In the genomic region with DNA sequence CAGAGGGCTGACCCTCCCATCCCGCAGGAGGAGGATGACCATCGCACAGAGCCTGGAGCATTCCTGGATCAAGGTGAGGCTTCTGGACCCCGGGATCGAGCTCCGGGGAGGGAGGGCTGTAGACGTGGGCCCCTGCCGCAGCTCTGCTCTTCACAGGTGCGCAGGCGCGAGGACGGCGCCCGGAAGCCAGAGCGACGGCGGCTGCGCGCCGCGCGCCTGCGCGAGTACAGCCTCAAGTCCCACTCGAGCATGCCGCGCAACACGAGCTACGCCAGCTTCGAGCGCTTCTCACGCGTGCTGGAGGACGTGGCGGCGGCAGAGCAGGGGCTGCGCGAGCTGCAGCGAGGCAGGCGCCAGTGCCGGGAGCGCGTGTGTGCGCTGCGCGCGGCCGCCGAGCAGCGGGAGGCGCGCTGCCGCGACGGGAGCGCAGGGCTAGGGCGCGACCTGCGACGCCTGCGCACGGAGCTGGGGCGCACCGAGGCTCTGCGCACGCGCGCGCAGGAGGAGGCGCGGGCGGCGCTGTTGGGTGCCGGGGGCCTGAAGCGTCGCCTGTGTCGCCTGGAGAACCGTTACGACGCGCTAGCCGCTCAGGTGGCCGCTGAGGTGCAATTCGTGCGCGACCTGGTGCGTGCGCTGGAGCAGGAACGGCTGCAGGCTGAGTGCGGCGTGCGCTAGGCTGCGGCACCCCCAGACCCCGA, we compare ENCODE assay signal across 8 mouse cellular contexts. TPM values are rescaled to one million over a fixed set of nuclear protein-coding genes. Genes with fewer than 3 reads are reported as not detected.
DNase-seq lines count a peak whose midpoint lies in the region; ATAC-seq and TF ChIP-seq lines count a peak whose summit lies in the region.

No protein-coding gene starts in this region.

- DNase-seq in adrenal gland, adult 18-20 months (ENCODE audit: low spot score in 2 of 2): peak; percentile 78 to 80
- DNase-seq in gastrocnemius, postnatal 14 days: peak; percentile 82
- DNase-seq in left cerebral cortex, postnatal 14 days (ENCODE audit: low spot score in 2 of 2): peak; percentile 88 to 94
- DNase-seq in right cerebral cortex, postnatal 4 days: peak; percentile 83
- no peak for DNase-seq in adipocyte (ENCODE audit: low spot score)

- no peak for TF ChIP-seq CTCF in cortical plate, adult 2 months (IDR thresholded peaks at IDR 0.05; ENCODE audit: extremely low read depth, insufficient read depth, low read length)

- no peaks in the 10 kb centered on the region for H3K9me3 ChIP-seq in intestine, embryonic 15.5 days

- peak overlapping the region; percentile 78 for H3K9ac ChIP-seq in intestine, embryonic 15.5 days

- WGBS in intestine, embryonic 15.5 days: 1% methylated on average over 85 of the region's 93 CpGs

- H3K4me1 ChIP-seq in cortical plate, adult 2 months (ENCODE audit: control insufficient read depth, insufficient read depth, low read length): 0 out of 2 replicates have a peak, but pooled peaks cover 2% of the 10 kb centered on the region
- H3K4me1 ChIP-seq in intestine, embryonic 15.5 days (replicated peaks): peaks cover 25% of the 10 kb centered on the region

- peaks cover 16% of the 10 kb centered on the region for H3K27me3 ChIP-seq in intestine, embryonic 15.5 days (replicated peaks)

- TF ChIP-seq POLR2A in cortical plate, adult 2 months (IDR thresholded peaks at IDR 0.05; ENCODE audit: extremely low read depth, insufficient read depth, low read length): peak; percentile 72

- H3K27ac ChIP-seq in cortical plate, adult 2 months (ENCODE audit: insufficient read depth, low read length): peak overlapping the region; percentile 97
- peak overlapping the region; percentile 93 for H3K27ac ChIP-seq in intestine, embryonic 15.5 days

- peak; percentile 92 for ATAC-seq in intestine, embryonic 15.5 days
- peak; percentile 56 for ATAC-seq in megakaryocyte progenitor cell, adult 5-6 weeks (replicated peaks; ENCODE audit: poor library complexity)

- H3K4me2 ChIP-seq in intestine, embryonic 15.5 days (replicated peaks): peak overlapping the region; percentile 91

- intact Hi-C loops in gastrocnemius, postnatal 14 days (cut with DNase I; ENCODE audit: low total_unique reads): no loop called here
- intact Hi-C loops in left cerebral cortex, postnatal 14 days (cut with DNase I): loop anchor here (10.0 kb wide), 1 partner anchor 252 kb away; no protein-coding TSS in a partner anchor

- H3K4me3 ChIP-seq in cortical plate, adult 2 months (ENCODE audit: insufficient read depth, low read length): peak overlapping the region; percentile 50
- H3K4me3 ChIP-seq in intestine, embryonic 15.5 days (replicated peaks): peak overlapping the region; percentile 63

- H3K36me3 ChIP-seq in intestine, embryonic 15.5 days: peaks cover 11% of the 10 kb centered on the region; the same call in 1 of the 2 replicates

RNA-seq across cellular contexts. Expression of gene 4930442H23Rik, which starts 8.8 kb away (rescaled TPM):
- total RNA-seq in adrenal gland, adult 18-20 months (2021): not detected
- polyA plus RNA-seq in cortical plate, adult 2 months (2012; rRNA removed): not detected in 2 replicates
- total RNA-seq in gastrocnemius, postnatal 14 days (2021): not detected
- polyA plus RNA-seq in intestine, embryonic 15.5 days (2015; fragmentation: Nextera tagmentation; extraction: Ambion mirVana): 0.13 and 0.15 TPM in 2 replicates
- total RNA-seq in left cerebral cortex, postnatal 14 days (2021): not detected
- total RNA-seq in megakaryocyte progenitor cell, adult 5-6 weeks (2015): not detected in 2 replicates
- not detected in 2 replicates for total RNA-seq in megakaryocyte progenitor cell, adult 5-6 weeks (2017)

RNA-seq across cellular contexts. Expression of gene Nmrk2, which starts 9.4 kb away (rescaled TPM):
- not detected for total RNA-seq in adrenal gland, adult 18-20 months (2021)
- 0.13 and 0.19 TPM in 2 replicates for polyA plus RNA-seq in cortical plate, adult 2 months (2012; rRNA removed)
- total RNA-seq in gastrocnemius, postnatal 14 days (2021): 1 to 10 TPM; 1.8 to 5.5 TPM
- 0.14 TPM in 1 of 2 replicates, not detected in the other for polyA plus RNA-seq in intestine, embryonic 15.5 days (2015; fragmentation: Nextera tagmentation; extraction: Ambion mirVana)
- total RNA-seq in left cerebral cortex, postnatal 14 days (2021): under 1 TPM in 1 of 2 experiments, not detected in 1; 0.17 TPM
- not detected in 2 replicates for total RNA-seq in megakaryocyte progenitor cell, adult 5-6 weeks (2015)
- not detected in 2 replicates for total RNA-seq in megakaryocyte progenitor cell, adult 5-6 weeks (2017)

RNA-seq across cellular contexts. Expression of gene Dapk3, which starts 9.6 kb away (rescaled TPM):
- total RNA-seq in adrenal gland, adult 18-20 months (2021): 10 to 100 TPM; 63.4 to 74.2 TPM
- 71.2 and 77.1 TPM in 2 replicates for polyA plus RNA-seq in cortical plate, adult 2 months (2012; rRNA removed)
- 10 to 100 TPM; 21.2 to 24.8 TPM for total RNA-seq in gastrocnemius, postnatal 14 days (2021)
- polyA plus RNA-seq in intestine, embryonic 15.5 days (2015; fragmentation: Nextera tagmentation; extraction: Ambion mirVana): 56.6 and 62.7 TPM in 2 replicates
- 10 to 100 TPM; 72.2 to 73.3 TPM for total RNA-seq in left cerebral cortex, postnatal 14 days (2021)
- total RNA-seq in megakaryocyte progenitor cell, adult 5-6 weeks (2015): 15.5 and 17.2 TPM in 2 replicates
- 37.2 and 54.7 TPM in 2 replicates for total RNA-seq in megakaryocyte progenitor cell, adult 5-6 weeks (2017)

RNA-seq across cellular contexts. Expression of gene Eef2, which starts 16.0 kb away (rescaled TPM):
- 1,000 to 10,000 TPM; 1,443 to 1,598 TPM for total RNA-seq in adrenal gland, adult 18-20 months (2021)
- 1,040 and 1,088 TPM in 2 replicates for polyA plus RNA-seq in cortical plate, adult 2 months (2012; rRNA removed)
- total RNA-seq in gastrocnemius, postnatal 14 days (2021): 100 to 1,000 TPM; 892 to 898 TPM
- 515 and 540 TPM in 2 replicates for polyA plus RNA-seq in intestine, embryonic 15.5 days (2015; fragmentation: Nextera tagmentation; extraction: Ambion mirVana)
- 100 to 1,000 TPM; 936 to 941 TPM for total RNA-seq in left cerebral cortex, postnatal 14 days (2021)
- 526 and 599 TPM in 2 replicates for total RNA-seq in megakaryocyte progenitor cell, adult 5-6 weeks (2015)
- total RNA-seq in megakaryocyte progenitor cell, adult 5-6 weeks (2017): 1,508 and 1,553 TPM in 2 replicates

RNA-seq across cellular contexts. Expression of gene Pias4, which starts 24.7 kb away (rescaled TPM):
- total RNA-seq in adrenal gland, adult 18-20 months (2021): 10 to 100 TPM; 27.3 to 29.7 TPM
- polyA plus RNA-seq in cortical plate, adult 2 months (2012; rRNA removed): 21.3 and 22.5 TPM in 2 replicates
- 10 to 100 TPM; 12.3 to 12.8 TPM for total RNA-seq in gastrocnemius, postnatal 14 days (2021)
- polyA plus RNA-seq in intestine, embryonic 15.5 days (2015; fragmentation: Nextera tagmentation; extraction: Ambion mirVana): 47.2 and 58.4 TPM in 2 replicates
- 10 to 100 TPM; 23.7 to 29.9 TPM for total RNA-seq in left cerebral cortex, postnatal 14 days (2021)
- total RNA-seq in megakaryocyte progenitor cell, adult 5-6 weeks (2015): 9.4 and 10.0 TPM in 2 replicates
- 9.4 and 9.8 TPM in 2 replicates for total RNA-seq in megakaryocyte progenitor cell, adult 5-6 weeks (2017)
